Mouse (Mus musculus) intestine, postnatal 0 days (tissue): ENCODE measurements around the gene Copb1. TPM values are rescaled to one million over a fixed set of nuclear protein-coding genes. Genes with fewer than 3 reads are reported as not detected.

Experiments
- ATAC-seq: fragments of 200-750 bp; cut with Nextera tagmentation; 2 replicates; pipeline ENCODE4 v1.8.0; 2017; ENCODE audit warnings: mild to moderate bottlenecking, moderate TSS enrichment, moderate library complexity
- H3K27ac ChIP-seq: fragments of 300-500 bp; sonication (generic); 2 replicates; pipeline ENCODE4 v1.5.1; 2014; ENCODE audit warnings: mild to moderate bottlenecking, low read depth, low read length, moderate library complexity
- H3K27me3 ChIP-seq: fragments of 300-500 bp; sonication (generic); replicated peaks from 2 replicates; pipeline ENCODE4 v1.6.1; 2014; ENCODE audit warnings: low read length, mixed read lengths; ENCODE audit not compliant: control insufficient read depth, insufficient read depth
- H3K36me3 ChIP-seq: fragments of 300-500 bp; sonication (generic); 2 replicates; pipeline ENCODE4 v1.6.1; 2014; ENCODE audit warnings: mild to moderate bottlenecking, moderate library complexity; ENCODE audit not compliant: control insufficient read depth, insufficient read depth
- H3K4me1 ChIP-seq: fragments of 300-500 bp; sonication (generic); replicated peaks from 2 replicates; pipeline ENCODE4 v1.6.1; 2014; ENCODE audit warnings: antibody characterized with exemption, low read length, mixed read lengths; ENCODE audit not compliant: control insufficient read depth, insufficient read depth
- H3K4me2 ChIP-seq: fragments of 300-500 bp; sonication (generic); replicated peaks from 2 replicates; pipeline ENCODE4 v1.6.1; 2014; ENCODE audit warnings: low read depth, mild to moderate bottlenecking, moderate library complexity
- H3K4me3 ChIP-seq: fragments of 300-500 bp; sonication (generic); 2 replicates; pipeline ENCODE4 v1.5.1; 2014; ENCODE audit warnings: low read depth, low read length
- H3K9ac ChIP-seq: fragments of 300-500 bp; sonication (generic); 2 replicates; pipeline ENCODE4 v1.6.1; 2014; ENCODE audit warnings: mild to moderate bottlenecking, low read depth, low read length
- H3K9me3 ChIP-seq: fragments of 300-500 bp; sonication (generic); 2 replicates; pipeline ENCODE4 v1.6.1; 2016; ENCODE audit warnings: mixed run types; ENCODE audit not compliant: control insufficient read depth
- CTCF ChIP-seq: sonication (generic); IDR thresholded peaks from 2 replicates; pipeline ENCODE4 v1.5.1; 2016; ENCODE audit warnings: low read depth, mild to moderate bottlenecking, control low read depth, antibody characterized with exemption, moderate library complexity
- WGBS: fragments of 180-500 bp; shearing (Covaris S2); extraction: QIAGEN DNeasy Blood & Tissue Kit; methylation state at CpG from one replicate; pipeline ENCODE4 v1.1.7; 2014; 5-methylcytosine and 5-hydroxymethylcytosine counted together
- polyA plus RNA-seq: library from polyadenylated mRNA; unstranded; fragments of >200 nt; fragmentation: Nextera tagmentation; extraction: Ambion mirVana; gene quantifications from 2 replicates; pipeline ENCODE4 v1.2.1, GENCODE M21; 2015

The Copb1 gene
- polyA plus RNA-seq, 1 experiment from 2014 or later, result 140 TPM

DNA sequence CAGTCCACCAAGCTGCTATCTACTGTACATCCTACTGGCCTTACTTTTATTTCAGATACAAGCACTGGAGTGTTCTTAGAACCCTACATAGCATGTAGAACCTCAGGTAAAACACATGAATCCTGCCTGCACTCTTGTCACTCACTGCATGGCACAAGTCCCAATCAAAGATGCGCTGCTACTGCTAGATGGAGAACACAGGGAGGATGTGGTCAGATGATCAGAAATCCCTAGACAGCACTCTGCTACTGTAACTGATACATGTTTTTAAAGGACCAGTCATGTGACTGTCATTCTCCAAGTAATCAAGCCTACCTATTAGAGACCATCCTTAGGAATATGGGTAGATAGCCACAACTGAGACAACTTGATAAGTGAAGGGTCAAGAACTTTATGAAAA, 44.7 kb downstream of the Copb1 start:
- no peaks in the 10 kb centered on the region for H3K9me3 ChIP-seq
- no peaks in the 10 kb centered on the region for H3K27me3 ChIP-seq
- peaks cover 21% of the 10 kb centered on the region for H3K36me3 ChIP-seq
- no peaks in the 10 kb centered on the region for H3K4me1 ChIP-seq
- TF ChIP-seq CTCF, result no peak
- WGBS, result 95% methylated on average over 1 of the region's 1 CpGs
- no peak overlapping the region for H3K9ac ChIP-seq
- no peak overlapping the region for H3K27ac ChIP-seq
- no peak overlapping the region for H3K4me3 ChIP-seq
- no peak for ATAC-seq
- no peak overlapping the region for H3K4me2 ChIP-seq

DNA sequence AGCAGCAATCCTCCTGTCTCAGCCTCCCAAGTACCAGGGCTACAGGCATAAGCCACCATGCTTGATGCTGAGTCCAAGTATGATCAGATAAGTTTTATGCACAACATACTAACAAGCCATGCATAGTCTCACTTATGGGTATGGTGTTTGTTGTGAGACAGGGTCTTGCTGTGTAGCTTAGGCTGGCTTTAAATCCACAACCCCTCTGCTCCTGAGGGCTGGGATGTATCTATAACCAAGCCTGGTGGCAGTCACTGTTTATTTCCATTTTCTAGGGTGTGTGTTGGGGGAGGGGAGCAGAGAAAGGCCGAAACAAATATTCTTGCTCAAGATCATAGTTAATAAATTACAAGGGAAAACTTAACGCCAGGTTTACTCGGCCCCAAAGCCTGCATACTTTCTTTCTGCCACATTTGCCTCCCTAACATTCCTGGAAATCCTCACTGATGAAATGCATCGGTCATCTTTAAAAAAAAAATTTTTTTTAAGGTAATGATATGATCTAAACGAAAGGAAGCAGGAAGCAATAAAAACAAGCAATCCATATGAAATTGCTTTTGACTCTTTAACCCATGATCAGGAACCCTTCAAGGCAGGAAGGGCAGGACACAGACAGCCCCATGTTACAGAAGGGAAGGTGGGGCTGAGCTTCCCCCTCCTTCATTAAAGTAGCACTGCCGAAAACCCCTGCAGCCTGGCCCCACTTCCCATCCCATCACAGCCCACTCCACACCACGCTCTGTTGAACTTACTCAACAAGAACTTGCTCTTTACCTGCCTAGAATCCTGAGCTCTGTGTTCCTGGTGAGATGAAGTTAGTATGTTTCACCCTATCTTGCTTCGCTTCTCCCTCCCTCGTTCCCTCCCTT, 50.8 kb downstream of the Copb1 start:
- H3K9ac ChIP-seq, result no peak overlapping the region
- no peak overlapping the region for H3K4me3 ChIP-seq
- H3K4me1 ChIP-seq, result 0 out of 2 replicates have a peak, but pooled peaks cover 11% of the 10 kb centered on the region
- WGBS, result 18% methylated on average over 9 of the region's 9 CpGs
- H3K27me3 ChIP-seq, result no peaks in the 10 kb centered on the region
- TF ChIP-seq CTCF, result no peak
- no peaks in the 10 kb centered on the region for H3K9me3 ChIP-seq
- H3K27ac ChIP-seq, result peak overlapping the region; percentile 69; the same call in 1 of the 2 replicates
- H3K4me2 ChIP-seq, result peak overlapping the region; percentile 44
- ATAC-seq, result peak; percentile 42; the same call in 1 of the 2 replicates
- H3K36me3 ChIP-seq, result peaks cover 1% of the 10 kb centered on the region; the same call in 1 of the 2 replicates

DNA sequence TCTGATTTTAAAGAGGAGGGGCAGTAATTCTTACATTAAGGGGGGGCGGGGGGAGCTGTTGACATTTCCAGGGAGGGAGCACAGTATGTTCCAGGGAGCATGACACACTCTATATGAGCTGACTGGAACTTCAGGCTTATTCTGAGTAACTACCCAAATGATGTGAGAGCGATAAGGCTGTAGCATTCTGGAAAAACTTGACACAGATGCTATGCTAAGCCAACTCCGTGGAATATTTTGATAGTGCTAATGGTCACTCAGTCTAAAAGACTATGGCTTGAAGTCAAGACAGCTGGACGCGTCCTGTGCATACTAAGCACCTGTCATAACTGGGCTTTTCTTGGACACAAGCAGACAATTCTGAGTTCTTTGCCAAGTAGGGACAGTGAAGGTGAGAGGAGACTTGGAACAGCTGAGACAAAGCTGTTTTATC, 51.5 kb downstream of the Copb1 start:
- Histone ChIP-seq H3K4me2 (no peak overlapping the region), H3K4me1 (0 out of 2 replicates have a peak, but pooled peaks cover 11% of the 10 kb centered on the region), H3K27me3 (no peaks in the 10 kb centered on the region), H3K9me3 (no peaks in the 10 kb centered on the region), H3K36me3 (no peaks in the 10 kb centered on the region), H3K27ac (0 out of 2 replicates have a peak overlapping the region, but pooled peaks have one; percentile 69), H3K4me3 (no peak overlapping the region), H3K9ac (no peak overlapping the region)
- 67% methylated on average over 5 of the region's 5 CpGs for WGBS
- no peak for ATAC-seq
- TF ChIP-seq CTCF, result no peak

DNA sequence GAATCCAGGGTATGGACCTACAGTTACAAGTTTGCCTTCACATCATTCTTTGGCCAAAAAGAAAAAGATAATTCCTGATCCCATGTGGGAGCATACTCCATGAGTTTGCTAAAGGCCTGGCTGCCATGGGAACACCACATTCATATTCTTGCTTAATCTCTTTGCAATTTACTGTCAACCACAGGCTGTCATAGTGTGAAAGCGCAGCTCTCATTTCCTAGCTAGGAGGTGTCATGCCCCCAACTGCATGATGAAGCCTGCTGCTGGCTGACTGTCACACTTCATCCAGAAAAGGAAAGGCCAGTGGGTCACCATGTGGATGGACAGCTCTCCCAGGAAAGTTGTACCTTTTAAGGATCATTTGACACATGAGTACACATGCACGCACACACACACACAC, 53.9 kb downstream of the Copb1 start:
- 0 out of 2 replicates have a peak, but pooled peaks cover 11% of the 10 kb centered on the region for H3K4me1 ChIP-seq
- no peaks in the 10 kb centered on the region for H3K9me3 ChIP-seq
- H3K27ac ChIP-seq, result no peak overlapping the region
- H3K27me3 ChIP-seq, result no peaks in the 10 kb centered on the region
- no peaks in the 10 kb centered on the region for H3K36me3 ChIP-seq
- WGBS, result 84% methylated on average over 2 of the region's 2 CpGs
- no peak overlapping the region for H3K4me2 ChIP-seq
- H3K4me3 ChIP-seq, result no peak overlapping the region
- no peak for TF ChIP-seq CTCF
- no peak for ATAC-seq
- H3K9ac ChIP-seq, result no peak overlapping the region

DNA sequence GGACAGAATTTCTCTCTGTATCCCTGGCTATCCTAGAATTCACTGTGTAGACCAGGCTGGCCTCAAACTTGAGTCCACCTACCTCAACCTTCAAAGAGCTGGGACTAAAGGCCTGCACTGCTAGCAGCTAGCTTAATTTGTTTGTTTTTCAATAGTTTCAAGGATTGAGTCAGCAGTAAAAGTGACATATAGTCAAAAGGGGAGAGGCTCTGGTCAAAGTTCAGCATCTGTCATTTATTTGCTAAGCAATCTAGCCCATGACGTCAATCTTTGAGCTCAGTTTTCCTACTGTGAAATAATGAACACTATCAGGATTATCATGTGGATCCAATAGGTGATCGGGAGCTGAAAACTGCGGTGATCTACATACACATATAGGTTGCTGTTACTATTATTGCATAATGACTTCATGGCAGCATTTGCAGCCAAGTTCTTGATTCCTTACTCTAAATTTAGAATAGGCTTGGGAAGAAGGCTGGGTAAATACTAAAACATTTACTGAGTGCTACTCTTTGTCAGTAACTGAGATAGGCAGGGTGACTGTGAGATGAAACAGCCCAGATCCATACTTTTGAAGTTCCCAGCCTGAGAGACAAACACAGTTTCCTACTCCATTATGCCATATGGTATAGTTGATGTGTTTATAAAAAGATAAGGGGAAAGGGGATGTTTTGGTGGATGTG, 54.9 kb downstream of the Copb1 start:
- Histone ChIP-seq H3K4me1 (0 out of 2 replicates have a peak, but pooled peaks cover 11% of the 10 kb centered on the region), H3K27ac (peak overlapping the region; percentile 57; the same call in 1 of the 2 replicates)
- peak; percentile 78 for ATAC-seq

DNA sequence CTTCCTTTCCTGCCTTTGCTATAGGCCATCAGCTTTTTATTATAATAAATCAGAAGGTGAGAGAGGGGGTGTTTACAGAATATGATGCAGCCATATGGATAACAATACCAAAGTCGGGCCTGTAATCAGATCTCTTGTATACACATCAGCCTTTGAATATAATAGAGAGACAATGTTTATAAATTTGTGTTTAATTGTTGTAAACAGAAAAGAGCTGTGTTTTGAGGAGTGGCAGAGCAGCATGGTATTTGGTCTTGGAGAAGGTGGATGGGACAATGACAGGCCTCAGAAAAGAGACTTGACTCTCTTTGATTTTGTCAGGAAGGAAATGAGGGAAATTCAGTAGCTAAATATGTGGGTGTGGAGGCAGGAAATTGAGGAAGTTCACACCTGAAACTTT, 56.3 kb downstream of the Copb1 start:
- Histone ChIP-seq H3K27ac (no peak overlapping the region), H3K27me3 (no peaks in the 10 kb centered on the region), H3K4me2 (no peak overlapping the region), H3K36me3 (no peaks in the 10 kb centered on the region), H3K9me3 (no peaks in the 10 kb centered on the region), H3K9ac (no peak overlapping the region), H3K4me3 (no peak overlapping the region), H3K4me1 (0 out of 2 replicates have a peak, but pooled peaks cover under 1% of the 10 kb centered on the region)
- TF ChIP-seq CTCF, result no peak
- 53% methylated on average over 1 of the region's 1 CpGs for WGBS
- ATAC-seq, result no peak

More for the DNA sequence above, 54.9 kb downstream of the Copb1 start:
- WGBS, result 31% methylated on average over 3 of the region's 3 CpGs
- TF ChIP-seq CTCF, result no peak
- H3K4me3 ChIP-seq, result no peak overlapping the region
- H3K27me3 ChIP-seq, result no peaks in the 10 kb centered on the region
- H3K4me2 ChIP-seq, result no peak overlapping the region
- H3K36me3 ChIP-seq, result no peaks in the 10 kb centered on the region
- no peaks in the 10 kb centered on the region for H3K9me3 ChIP-seq
- H3K9ac ChIP-seq, result no peak overlapping the region
